Mouse (Mus musculus): ENCODE data around the gene Sardh.

GRCm38 (mm10) chr2:27179101-27179500 is 69.0 kb downstream of the Sardh start:
- no peak for TF ChIP-seq EP300 (IDR thresholded peaks at IDR 0.05; ENCODE audit: low read depth)
- no peak for TF ChIP-seq CTCF (IDR thresholded peaks at IDR 0.05; ENCODE audit: low read depth)

Data from liver, postnatal 0 days (tissue).